Mouse (Mus musculus) heart, postnatal 0 days (tissue): Measurements from ENCODE around the gene Eda. TPM values are rescaled to one million over a fixed set of nuclear protein-coding genes. Genes with fewer than 3 reads are reported as not detected.

Source experiments
- ATAC-seq: fragments of 200-750 bp; cut with Nextera tagmentation; 2 replicates; pipeline ENCODE4 v1.8.0; 2017; ENCODE audit warnings: low read depth, moderate number of reproducible peaks, moderate library complexity; ENCODE audit not compliant: insufficient read depth
- DNase-seq: peaks from one replicate; pipeline ENCODE4 v3.0.0-alpha.2; 2016; ENCODE audit warnings: low spot score
- H3K27ac ChIP-seq: fragments of 300-500 bp; sonication (generic); 2 replicates; pipeline ENCODE4 v1.5.1; 2014; ENCODE audit warnings: low read depth, mild to moderate bottlenecking
- H3K27me3 ChIP-seq: fragments of 300-500 bp; sonication (generic); 2 replicates; pipeline ENCODE4 v1.6.1; 2014; ENCODE audit warnings: low read length, mixed read lengths; ENCODE audit not compliant: control insufficient read depth, insufficient read depth
- H3K36me3 ChIP-seq: fragments of 300-500 bp; sonication (generic); replicated peaks from 2 replicates; pipeline ENCODE4 v1.6.1; 2014; ENCODE audit warnings: low read length, mixed read lengths; ENCODE audit not compliant: control insufficient read depth, insufficient read depth
- H3K4me1 ChIP-seq: fragments of 300-500 bp; sonication (generic); 2 replicates; pipeline ENCODE4 v1.6.1; 2014; ENCODE audit warnings: antibody characterized with exemption; ENCODE audit not compliant: control insufficient read depth, insufficient read depth
- H3K4me2 ChIP-seq: fragments of 300-500 bp; sonication (generic); 2 replicates; pipeline ENCODE4 v1.6.1; 2014; ENCODE audit warnings: low read depth, mild to moderate bottlenecking, low read length, moderate library complexity
- H3K4me3 ChIP-seq: fragments of 300-500 bp; sonication (generic); 2 replicates; pipeline ENCODE4 v1.5.1; 2014; ENCODE audit warnings: low read depth, low read length
- H3K9ac ChIP-seq: fragments of 300-500 bp; sonication (generic); replicated peaks from 2 replicates; pipeline ENCODE4 v1.6.1; 2014; ENCODE audit warnings: low read depth, low read length, mixed read lengths
- H3K9me3 ChIP-seq: fragments of 300-500 bp; sonication (generic); replicated peaks from 2 replicates; pipeline ENCODE4 v1.6.1; 2016; ENCODE audit warnings: low read length; ENCODE audit not compliant: control insufficient read depth
- CTCF ChIP-seq: IDR thresholded peaks from 2 replicates; pipeline ENCODE4 v1.5.1; 2016; ENCODE audit warnings: antibody characterized with exemption, control low read depth, low read depth
- EP300 ChIP-seq: IDR thresholded peaks from 2 replicates; pipeline ENCODE4 v1.6.1; 2016; ENCODE audit warnings: antibody characterized with exemption, low read depth
- WGBS: fragments of 180-500 bp; shearing (Covaris S2); extraction: QIAGEN DNeasy Blood & Tissue Kit; methylation state at CpG from one replicate; pipeline ENCODE4 v1.1.7; 2014; 5-methylcytosine and 5-hydroxymethylcytosine counted together
- polyA plus RNA-seq: library from polyadenylated mRNA; unstranded; fragments of >200 nt; fragmentation: Nextera tagmentation; extraction: Ambion mirVana; gene quantifications from 2 replicates; pipeline ENCODE4 v1.2.1, GENCODE M21; 2015
- total RNA-seq: library from RNA; depleted of rRNA; stranded (reverse); fragments of >200 nt; gene quantifications from 2 replicates; pipeline ENCODE4 v1.2.3, GENCODE M21; 2014; ENCODE audit warnings: low replicate concordance

Eda gene
- total and polyA plus RNA-seq, 2 experiments from 2014 or later: 1.9 to 4.2 TPM

GRCm38 (mm10) chrX:100195286-100195685, 219.9 kb downstream of the Eda start:
- Histone ChIP-seq H3K4me1 (no peaks in the 10 kb centered on the region), H3K9ac (no peak overlapping the region), H3K36me3 (no peaks in the 10 kb centered on the region), H3K9me3 (no peaks in the 10 kb centered on the region), H3K27me3 (no peaks in the 10 kb centered on the region), H3K4me2 (no peak overlapping the region), H3K27ac (no peak overlapping the region), H3K4me3 (no peak overlapping the region)
- whole genome bisulfite sequencing: 43% methylated on average over 2 of the region's 2 CpGs
- TF ChIP-seq CTCF (no peak), EP300 (no peak)
- ATAC-seq (no peak), DNase-seq (no peak)

GRCm38 (mm10) chrX:100313652-100314051, 338.2 kb downstream of the Eda start:
- TF ChIP-seq EP300 (no peak), CTCF (no peak)
- H3K27me3 ChIP-seq: no peaks in the 10 kb centered on the region
- DNase-seq: no peak
- H3K9ac ChIP-seq: no peak overlapping the region
- no peaks in the 10 kb centered on the region for H3K4me1 ChIP-seq
- H3K4me3 ChIP-seq: no peak overlapping the region
- no peak for ATAC-seq
- no peak overlapping the region for H3K27ac ChIP-seq
- no peak overlapping the region for H3K4me2 ChIP-seq
- H3K9me3 ChIP-seq: no peaks in the 10 kb centered on the region
- H3K36me3 ChIP-seq: no peaks in the 10 kb centered on the region

GRCm38 (mm10) chrX:100314172-100314902, 338.9 kb downstream of the Eda start:
- no peaks in the 10 kb centered on the region for H3K9me3 ChIP-seq
- H3K36me3 ChIP-seq: no peaks in the 10 kb centered on the region
- no peak overlapping the region for H3K4me3 ChIP-seq
- no peak for TF ChIP-seq CTCF
- no peak for TF ChIP-seq EP300
- ATAC-seq (no peak), DNase-seq (no peak)
- H3K4me2 ChIP-seq: no peak overlapping the region
- H3K9ac ChIP-seq: no peak overlapping the region
- H3K27ac ChIP-seq: no peak overlapping the region
- no peaks in the 10 kb centered on the region for H3K4me1 ChIP-seq
- no peaks in the 10 kb centered on the region for H3K27me3 ChIP-seq

GRCm38 (mm10) chrX:100340687-100341086, 365.3 kb downstream of the Eda start:
- 60% methylated on average over 2 of the region's 2 CpGs for WGBS
- no peak overlapping the region for H3K4me2 ChIP-seq
- no peak for ATAC-seq

GRCm38 (mm10) chrX:100344433-100344832, 369.0 kb downstream of the Eda start:
- 74% methylated on average over 2 of the region's 2 CpGs for WGBS
- Histone ChIP-seq H3K4me3 (no peak overlapping the region), H3K4me1 (no peaks in the 10 kb centered on the region), H3K27me3 (no peaks in the 10 kb centered on the region), H3K27ac (no peak overlapping the region), H3K9me3 (no peaks in the 10 kb centered on the region), H3K9ac (no peak overlapping the region), H3K36me3 (no peaks in the 10 kb centered on the region), H3K4me2 (no peak overlapping the region)
- DNase-seq (no peak), ATAC-seq (no peak)
- TF ChIP-seq CTCF: no peak
- TF ChIP-seq EP300: no peak

More at GRCm38 (mm10) chrX:100340687-100341086, 365.3 kb downstream of the Eda start:
- no peak for TF ChIP-seq EP300
- no peak for TF ChIP-seq CTCF
- H3K4me1 ChIP-seq: no peaks in the 10 kb centered on the region
- H3K27me3 ChIP-seq: no peaks in the 10 kb centered on the region
- no peak overlapping the region for H3K9ac ChIP-seq
- no peak overlapping the region for H3K4me3 ChIP-seq
- DNase-seq: no peak
- H3K9me3 ChIP-seq: no peaks in the 10 kb centered on the region
- H3K36me3 ChIP-seq: no peaks in the 10 kb centered on the region
- no peak overlapping the region for H3K27ac ChIP-seq

GRCm38 (mm10) chrX:100356974-100357373, 381.6 kb downstream of the Eda start:
- DNase-seq (no peak), ATAC-seq (no peak)
- Histone ChIP-seq H3K9ac (no peak overlapping the region), H3K27ac (no peak overlapping the region), H3K4me1 (no peaks in the 10 kb centered on the region), H3K9me3 (no peaks in the 10 kb centered on the region), H3K4me2 (no peak overlapping the region), H3K27me3 (no peaks in the 10 kb centered on the region), H3K4me3 (no peak overlapping the region), H3K36me3 (no peaks in the 10 kb centered on the region)
- 87% methylated on average over 2 of the region's 2 CpGs for WGBS
- TF ChIP-seq CTCF (no peak), EP300 (no peak)
